14 mouse cellular contexts compared by ENCODE assay signal in the genomic region with DNA sequence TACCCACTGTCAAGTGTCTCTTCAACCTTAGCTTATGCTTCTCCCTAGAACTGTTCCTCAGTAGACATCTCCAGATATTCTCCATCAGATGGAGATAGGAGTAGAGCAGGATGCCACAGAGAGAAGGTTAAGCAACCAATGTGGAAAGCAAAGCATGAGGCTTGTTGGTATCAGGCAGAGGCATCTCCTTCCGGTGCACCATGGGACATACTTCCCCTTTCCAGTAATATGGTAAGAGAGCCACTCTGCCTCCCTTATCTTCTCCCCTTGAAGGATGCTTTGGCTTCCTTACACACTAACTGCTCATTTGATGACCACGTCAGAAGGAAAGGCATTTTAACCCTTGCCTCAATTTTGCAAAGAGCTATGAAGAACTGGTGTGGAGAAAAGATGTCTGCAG.
"Had no signal": no experiment of that assay in that cellular context is flagged by ENCODE, and none has a peak within 500 bp of the region (broad histone marks: within the 10 kb centered on the region; RNA-seq: fewer than 3 reads in every experiment).

No protein-coding gene starts in this region.

- H3K4me2 ChIP-seq: intestine, embryonic 15.5 days; kidney, embryonic 15.5 days; limb, embryonic 15.5 days; liver, embryonic 13.5 days; neural tube, embryonic 13.5 days had no signal

- H3K4me3 ChIP-seq: intestine, embryonic 15.5 days; kidney, embryonic 15.5 days; limb, embryonic 15.5 days; liver, embryonic 13.5 days; neural tube, embryonic 13.5 days had no signal

- DNase-seq: kidney, adult 2 months; kidney, postnatal 14 days; layer of hippocampus, postnatal 36 days; liver, embryonic 13.5 days; lung, adult 18-20 months; midbrain, embryonic 14.5 days; right cerebral cortex, adult 18-20 months; right cerebral cortex, postnatal 25 days; thymus, adult 2 months; thymus, postnatal 25 days had no signal

- H3K4me1 ChIP-seq: intestine, embryonic 15.5 days; kidney, embryonic 15.5 days; limb, embryonic 15.5 days; liver, embryonic 13.5 days; neural tube, embryonic 13.5 days had no signal

- H3K9ac ChIP-seq: intestine, embryonic 15.5 days; kidney, embryonic 15.5 days; limb, embryonic 15.5 days; liver, embryonic 13.5 days; neural tube, embryonic 13.5 days had no signal

- H3K9me3 ChIP-seq: intestine, embryonic 15.5 days; limb, embryonic 15.5 days; liver, embryonic 13.5 days; neural tube, embryonic 13.5 days had no signal

- H3K27me3 ChIP-seq: intestine, embryonic 15.5 days; kidney, embryonic 15.5 days; limb, embryonic 15.5 days; liver, embryonic 13.5 days; neural tube, embryonic 13.5 days had no signal

- H3K27ac ChIP-seq: intestine, embryonic 15.5 days; kidney, embryonic 15.5 days; limb, embryonic 15.5 days; liver, embryonic 13.5 days; neural tube, embryonic 13.5 days had no signal

- H3K36me3 ChIP-seq: intestine, embryonic 15.5 days; kidney, embryonic 15.5 days; limb, embryonic 15.5 days; liver, embryonic 13.5 days; neural tube, embryonic 13.5 days had no signal
